8 mouse cellular contexts compared by ENCODE assay signal in genomic region chr13:52253138-52253537, GRCm38 (mm10).
DNase-seq lines count a peak whose midpoint lies in the region; ATAC-seq and TF ChIP-seq lines count a peak whose summit lies in the region.

No protein-coding gene starts in this region.

- no peak overlapping the region for H3K27ac ChIP-seq in liver, embryonic 14.5 days

- H3K4me2 ChIP-seq in liver, embryonic 14.5 days (ENCODE audit: low read depth) = no peak overlapping the region

- ATAC-seq in liver, embryonic 14.5 days (ENCODE audit: insufficient read depth) = no peak

- H3K9me3 ChIP-seq in liver, embryonic 14.5 days (ENCODE audit: control insufficient read depth, low read length) = no peaks in the 10 kb centered on the region

- TF ChIP-seq EP300 in liver, embryonic 14.5 days (IDR thresholded peaks at IDR 0.05; ENCODE audit: low read depth) = no peak

- no peak overlapping the region for H3K9ac ChIP-seq in liver, embryonic 14.5 days (replicated peaks)

- WGBS in liver, embryonic 14.5 days (ENCODE audit: insufficient replicate concordance) = 19% methylated on average over 8 of the region's 8 CpGs

- no peaks in the 10 kb centered on the region for H3K27me3 ChIP-seq in liver, embryonic 14.5 days (ENCODE audit: control insufficient read depth, insufficient read depth, low read length)

- peak; percentile 81 for TF ChIP-seq CTCF in liver, embryonic 14.5 days (IDR thresholded peaks at IDR 0.05; ENCODE audit: low read depth)

- no peak overlapping the region for H3K4me3 ChIP-seq in liver, embryonic 14.5 days (ENCODE audit: insufficient read depth in 1 of 2, low read depth in 2 of 2, low read length in 2 of 2)

- DNase-seq in liver, embryonic 14.5 days (ENCODE audit: low read depth in 3 of 3, low spot score in 3 of 3) = no peak
- DNase-seq in liver (no peak), NIH3T3 (ENCODE audit: low read depth) (peak; percentile 50)
- DNase-seq in cerebellum, postnatal 25 days = peak; percentile 52 to 55
- DNase-seq in induced T-regulatory cell, adult 2 months (ENCODE audit: low read depth) = peak; percentile 67
- peak; percentile 40 for DNase-seq in mesoderm, embryonic 11.5 days (ENCODE audit: low read depth, low spot score)
- DNase-seq in thymus, postnatal 14 days = peak; percentile 38
- DNase-seq in adrenal gland, postnatal 4 days (ENCODE audit: low spot score in 2 of 2) = no peak

- H3K36me3 ChIP-seq in liver, embryonic 14.5 days (replicated peaks; ENCODE audit: control insufficient read depth, insufficient read depth, low read depth) = no peaks in the 10 kb centered on the region

- H3K4me1 ChIP-seq in liver, embryonic 14.5 days (replicated peaks; ENCODE audit: control insufficient read depth in 2 of 2, insufficient read depth in 2 of 2, low read length in 1 of 2) = peaks cover 0 to 5% of the 10 kb centered on the region in 2 experiments; a peak in 1 of 4 replicates

Comparison
In these comparisons a context has a peak if more than half of its experiments do, and no peak if none do; other contexts are left out.
1. DNase-seq: peak in NIH3T3 (single experiment), cerebellum, postnatal 25 days (2 of 2), induced T-regulatory cell, adult 2 months (single experiment), mesoderm, embryonic 11.5 days (single experiment) and thymus, postnatal 14 days (single experiment); none in liver, embryonic 14.5 days (0 of 3), liver (single experiment) and adrenal gland, postnatal 4 days (0 of 2).